Mouse (Mus musculus) ES-CJ7 (cell line): ENCODE results near the gene Arl8b.

ENCODE experiments used
- DNase-seq: peaks from one replicate; pipeline ENCODE4 v3.0.0; 2011; ENCODE audit warnings: low read depth, low spot score

Arl8b gene

GRCm38 (mm10) chr6:108784796-108785195 is 1.9 kb downstream of the Arl8b start:
- peak; percentile 43 for DNase-seq

GRCm38 (mm10) chr6:108785551-108785950 is 2.7 kb downstream of the Arl8b start:
- peak; percentile 33 for DNase-seq

- no peak for DNase-seq
These were observed 8.6 kb downstream of the Arl8b start for GRCm38 (mm10) chr6:108791498-108791897.

GRCm38 (mm10) chr6:108795912-108796311 is 13.0 kb downstream of the Arl8b start:
- no peak for DNase-seq

GRCm38 (mm10) chr6:108796706-108797105 is 13.8 kb downstream of the Arl8b start:
- DNase-seq = peak; percentile 67

GRCm38 (mm10) chr6:108805194-108805593 is 22.3 kb downstream of the Arl8b start:
- no peak for DNase-seq

GRCm38 (mm10) chr6:108805871-108806270 is 23.0 kb downstream of the Arl8b start:
- DNase-seq = no peak

GRCm38 (mm10) chr6:108807446-108807845 is 24.5 kb downstream of the Arl8b start:
- peak; percentile 39 for DNase-seq

- DNase-seq = no peak
These were observed 25.9 kb downstream of the Arl8b start for GRCm38 (mm10) chr6:108808786-108809185.

GRCm38 (mm10) chr6:108810237-108810636 is 27.3 kb downstream of the Arl8b start:
- DNase-seq = no peak

- no peak for DNase-seq
These were observed 29.2 kb downstream of the Arl8b start for GRCm38 (mm10) chr6:108812134-108812533.

- no peak for DNase-seq
These were observed 34.6 kb downstream of the Arl8b start for GRCm38 (mm10) chr6:108817510-108817909.

- no peak for DNase-seq
These were observed 42.1 kb downstream of the Arl8b start for GRCm38 (mm10) chr6:108824816-108825545.

- DNase-seq = no peak
These were observed 43.2 kb downstream of the Arl8b start for GRCm38 (mm10) chr6:108826070-108826469.

GRCm38 (mm10) chr6:108827336-108827920 is 44.5 kb downstream of the Arl8b start:
- no peak for DNase-seq

GRCm38 (mm10) chr6:108828234-108828868 is 45.5 kb downstream of the Arl8b start, which contains the start of gene Edem1:
Gene Edem1 (plus strand): TSS chr6:108828641.
- peak; percentile 98 for DNase-seq

GRCm38 (mm10) chr6:108828872-108829271 is 46.0 kb downstream of the Arl8b start:
- DNase-seq = peak; percentile 43

GRCm38 (mm10) chr6:108829386-108830370 is 46.8 kb downstream of the Arl8b start:
- DNase-seq = peak; percentile 18

- no peak for DNase-seq
These were observed 49.3 kb downstream of the Arl8b start for GRCm38 (mm10) chr6:108832170-108832569.

- no peak for DNase-seq
These were observed 50.1 kb downstream of the Arl8b start for GRCm38 (mm10) chr6:108832989-108833388.

GRCm38 (mm10) chr6:108833963-108834697 is 51.2 kb downstream of the Arl8b start:
- DNase-seq = no peak
